Mouse (Mus musculus): Measurements from ENCODE around the gene Kcnk18. TPM values are rescaled to one million over a fixed set of nuclear protein-coding genes. Genes with fewer than 3 reads are reported as not detected.

Gene Kcnk18
- polyA plus RNA-seq, 1 experiment from 2014 or later: not detected

DNA sequence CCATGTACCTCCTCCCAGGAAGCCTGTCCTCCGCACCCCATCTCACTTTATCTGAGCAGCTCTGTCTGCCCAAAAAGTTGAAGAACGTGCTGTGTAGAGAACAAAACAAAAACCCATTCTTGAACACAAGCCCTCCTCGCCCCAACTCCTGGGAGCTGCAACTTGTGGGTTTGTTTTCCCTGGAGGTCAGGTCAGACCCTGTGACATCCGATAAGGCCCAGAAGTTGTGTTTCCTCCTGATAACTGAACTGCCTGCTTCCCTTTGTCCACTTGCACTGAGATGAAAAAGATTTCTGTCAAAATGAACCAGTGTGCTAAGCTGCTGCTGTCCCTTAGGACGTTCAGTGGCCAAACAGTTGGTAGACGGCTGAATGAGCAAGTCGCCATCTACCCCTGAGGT, 42.6 kb downstream of the Kcnk18 start:
- Histone ChIP-seq H3K4me1 (peaks cover 45% of the 10 kb centered on the region), H3K27ac (0 out of 2 replicates have a peak overlapping the region, but pooled peaks have one; percentile 8), H3K4me3 (peak overlapping the region; percentile 51), H3K27me3 (peaks cover 31% of the 10 kb centered on the region), H3K4me2 (peak overlapping the region; percentile 77), H3K9ac (peak overlapping the region; percentile 74), H3K9me3 (replicated peaks) (peaks cover 7% of the 10 kb centered on the region; the same call in 1 of the 2 replicates), H3K36me3 (ENCODE audit: poor library complexity, severe bottlenecking) (no peaks in the 10 kb centered on the region)
- 55% methylated on average over 7 of the region's 7 CpGs for WGBS
- ATAC-seq: no peak

DNA sequence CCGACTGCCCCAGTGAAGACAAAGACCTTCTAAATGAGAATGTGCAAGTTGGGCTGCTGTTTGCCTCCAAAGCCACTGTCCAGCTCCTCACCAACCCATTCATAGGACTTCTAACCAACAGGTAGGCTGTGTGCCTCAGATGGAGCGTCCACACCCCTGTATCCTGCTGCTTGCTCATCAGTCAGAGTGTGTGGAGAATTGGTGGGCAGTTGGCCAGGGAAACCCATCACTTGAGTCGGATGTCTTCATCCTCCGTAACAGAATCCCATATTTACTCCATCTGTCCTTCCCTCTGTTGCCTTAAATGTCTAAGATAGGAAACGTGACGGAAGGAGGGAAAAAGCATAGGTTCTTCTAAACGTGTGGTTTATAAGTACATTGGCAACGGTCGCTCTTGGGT, 44.2 kb downstream of the Kcnk18 start:
- Histone ChIP-seq H3K9me3 (replicated peaks) (no peaks in the 10 kb centered on the region), H3K27me3 (peaks cover 31% of the 10 kb centered on the region), H3K4me2 (peak overlapping the region; percentile 77; the same call in 1 of the 2 replicates), H3K4me1 (peaks cover 60% of the 10 kb centered on the region), H3K27ac (no peak overlapping the region), H3K9ac (no peak overlapping the region), H3K4me3 (no peak overlapping the region), H3K36me3 (ENCODE audit: poor library complexity, severe bottlenecking) (no peaks in the 10 kb centered on the region)
- 88% methylated on average over 9 of the region's 9 CpGs for WGBS
- no peak for ATAC-seq

DNA sequence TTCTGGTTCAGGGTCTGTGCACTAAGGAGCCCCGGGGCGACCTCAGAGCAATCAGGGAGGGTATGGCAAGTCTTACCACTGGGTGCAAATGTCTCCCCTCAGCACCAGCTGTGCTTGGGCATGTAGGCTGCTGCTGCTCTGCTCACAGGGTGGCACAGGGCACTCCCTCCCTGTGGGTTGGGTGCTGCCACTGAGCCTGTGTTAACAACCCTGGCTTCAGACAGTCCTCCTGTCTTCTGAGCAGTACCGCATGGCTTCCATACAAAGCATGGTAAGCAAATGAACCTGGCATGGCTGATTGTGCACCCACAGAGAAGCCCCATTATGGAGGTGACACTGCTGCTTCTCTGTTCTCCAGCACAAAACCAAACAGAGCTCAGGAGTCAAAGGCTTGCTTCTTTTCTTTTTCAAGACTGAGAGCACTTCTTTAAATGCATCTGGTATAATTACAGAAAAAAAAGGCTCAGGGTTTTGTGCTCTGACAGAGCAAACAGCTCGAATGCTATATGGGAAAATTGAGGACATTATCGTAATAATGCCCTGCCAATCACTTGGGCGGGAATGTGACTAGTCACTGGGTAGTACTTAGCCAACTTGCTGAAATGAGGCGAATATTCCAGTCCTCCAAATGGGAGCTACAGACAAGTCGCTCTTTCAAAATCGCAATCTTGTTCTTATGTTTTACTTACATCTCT, 46.0 kb downstream of the Kcnk18 start:
- peak overlapping the region; percentile 88 for H3K27ac ChIP-seq
- H3K9ac ChIP-seq: peak overlapping the region; percentile 19; the same call in 1 of the 2 replicates
- peaks cover 23% of the 10 kb centered on the region; the same call in 1 of the 2 replicates for H3K27me3 ChIP-seq

DNA sequence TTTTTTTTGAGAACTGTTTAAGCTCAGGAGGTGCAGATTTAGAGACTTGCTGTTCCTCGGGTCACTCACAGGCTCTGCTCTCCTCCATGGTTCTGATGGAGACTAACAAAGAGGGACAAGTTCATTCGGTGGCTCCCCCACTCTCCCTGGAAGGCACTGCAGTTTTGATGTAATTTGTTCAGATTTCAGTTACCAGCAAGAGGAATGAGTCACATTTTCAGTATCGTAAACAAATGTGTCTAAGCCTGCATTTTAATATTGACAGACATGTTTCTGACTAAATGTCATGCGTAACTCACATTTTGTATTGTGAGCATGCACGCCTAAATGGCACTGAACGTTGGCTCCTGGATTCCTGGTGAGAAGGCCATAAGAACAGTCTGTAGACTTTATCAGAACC, 46.9 kb downstream of the Kcnk18 start:
- Histone ChIP-seq H3K4me2 (peak overlapping the region; percentile 20; the same call in 1 of the 2 replicates), H3K27me3 (peaks cover 19% of the 10 kb centered on the region; the same call in 1 of the 2 replicates), H3K4me3 (no peak overlapping the region), H3K36me3 (ENCODE audit: poor library complexity, severe bottlenecking) (no peaks in the 10 kb centered on the region), H3K27ac (peak overlapping the region; percentile 88), H3K9ac (no peak overlapping the region; the same call in 1 of the 2 replicates), H3K4me1 (peaks cover 53% of the 10 kb centered on the region), H3K9me3 (replicated peaks) (no peaks in the 10 kb centered on the region)
- ATAC-seq: no peak
- 50% methylated on average over 6 of the region's 6 CpGs for WGBS

More for the DNA sequence above, 46.0 kb downstream of the Kcnk18 start:
- H3K4me3 ChIP-seq: no peak overlapping the region
- ATAC-seq: peak; percentile 71
- WGBS: 43% methylated on average over 9 of the region's 9 CpGs
- peaks cover 60% of the 10 kb centered on the region for H3K4me1 ChIP-seq
- H3K4me2 ChIP-seq: peak overlapping the region; percentile 77
- no peaks in the 10 kb centered on the region for H3K36me3 ChIP-seq (ENCODE audit: poor library complexity, severe bottlenecking)
- H3K9me3 ChIP-seq (replicated peaks): no peaks in the 10 kb centered on the region

GRCm38 (mm10) chr19:59267417-59267963, 48.5 kb downstream of the Kcnk18 start:
- Histone ChIP-seq H3K27me3 (peaks cover 7% of the 10 kb centered on the region; the same call in 1 of the 2 replicates), H3K4me1 (peaks cover 45% of the 10 kb centered on the region), H3K4me2 (peak overlapping the region; percentile 31), H3K9me3 (replicated peaks) (no peaks in the 10 kb centered on the region), H3K36me3 (ENCODE audit: poor library complexity, severe bottlenecking) (no peaks in the 10 kb centered on the region), H3K27ac (peak overlapping the region; percentile 88), H3K4me3 (no peak overlapping the region), H3K9ac (peak overlapping the region; percentile 35; the same call in 1 of the 2 replicates)
- 16% methylated on average over 5 of the region's 5 CpGs for WGBS
- ATAC-seq: peak; percentile 28; the same call in 1 of the 2 replicates

- 92% methylated on average over 7 of the region's 7 CpGs for WGBS
- H3K4me3 ChIP-seq: no peak overlapping the region
- 0 out of 2 replicates have a peak overlapping the region, but pooled peaks have one; percentile 1 for H3K9ac ChIP-seq
- H3K27ac ChIP-seq: no peak overlapping the region
- no peak overlapping the region for H3K4me2 ChIP-seq
- no peaks in the 10 kb centered on the region for H3K9me3 ChIP-seq (replicated peaks)
- H3K36me3 ChIP-seq (ENCODE audit: poor library complexity, severe bottlenecking): no peaks in the 10 kb centered on the region; the same call in 1 of the 2 replicates
- H3K27me3 ChIP-seq: no peaks in the 10 kb centered on the region
- no peaks in the 10 kb centered on the region; the same call in 1 of the 2 replicates for H3K4me1 ChIP-seq
- no peak for ATAC-seq
Measured at GRCm38 (mm10) chr19:59273190-59273589, 54.2 kb downstream of the Kcnk18 start.

GRCm38 (mm10) chr19:59276354-59276753, 57.3 kb downstream of the Kcnk18 start:
- no peaks in the 10 kb centered on the region for H3K9me3 ChIP-seq (replicated peaks)
- no peak overlapping the region for H3K9ac ChIP-seq
- 84% methylated on average over 7 of the region's 7 CpGs for WGBS
- H3K4me2 ChIP-seq: no peak overlapping the region
- no peaks in the 10 kb centered on the region for H3K27me3 ChIP-seq
- H3K36me3 ChIP-seq (ENCODE audit: poor library complexity, severe bottlenecking): peaks cover 9% of the 10 kb centered on the region
- H3K4me1 ChIP-seq: no peaks in the 10 kb centered on the region
- no peak overlapping the region for H3K4me3 ChIP-seq
- no peak for ATAC-seq
- H3K27ac ChIP-seq: no peak overlapping the region

- no peaks in the 10 kb centered on the region for H3K27me3 ChIP-seq
- H3K9me3 ChIP-seq (replicated peaks): no peaks in the 10 kb centered on the region
- H3K27ac ChIP-seq: no peak overlapping the region
- no peak overlapping the region for H3K4me3 ChIP-seq
- H3K4me2 ChIP-seq: no peak overlapping the region
- no peak for ATAC-seq
- H3K9ac ChIP-seq: no peak overlapping the region
- no peaks in the 10 kb centered on the region for H3K4me1 ChIP-seq
- peaks cover 14% of the 10 kb centered on the region for H3K36me3 ChIP-seq (ENCODE audit: poor library complexity, severe bottlenecking)
Measured at GRCm38 (mm10) chr19:59280841-59281240, 61.8 kb downstream of the Kcnk18 start.

- no peak overlapping the region for H3K4me2 ChIP-seq
- peaks cover 14% of the 10 kb centered on the region for H3K36me3 ChIP-seq (ENCODE audit: poor library complexity, severe bottlenecking)
- no peak overlapping the region for H3K4me3 ChIP-seq
- ATAC-seq: no peak
- H3K4me1 ChIP-seq: no peaks in the 10 kb centered on the region
- H3K9me3 ChIP-seq (replicated peaks): no peaks in the 10 kb centered on the region
- no peak overlapping the region for H3K27ac ChIP-seq
- 90% methylated on average over 3 of the region's 3 CpGs for WGBS
- H3K27me3 ChIP-seq: no peaks in the 10 kb centered on the region
- no peak overlapping the region for H3K9ac ChIP-seq
Measured at GRCm38 (mm10) chr19:59282001-59282400, 63.0 kb downstream of the Kcnk18 start.

Other genes starting within 250 kb of the Kcnk18 start
- gene Shtn1, start 143.1 kb upstream of the Kcnk18 start, polyA plus RNA-seq (2015; fragmentation: Nextera tagmentation; extraction: Ambion mirVana): 24.0 and 25.3 TPM in 2 replicates
- gene Vax1, start 49.2 kb upstream of the Kcnk18 start, polyA plus RNA-seq (2015; fragmentation: Nextera tagmentation; extraction: Ambion mirVana): 0.90 and 1.0 TPM in 2 replicates
- 26.1 and 28.6 TPM in 2 replicates for gene Slc18a2, start 41.7 kb downstream of the Kcnk18 start, polyA plus RNA-seq (2015; fragmentation: Nextera tagmentation; extraction: Ambion mirVana)
- 5.0 and 7.9 TPM in 2 replicates for gene Rps12-ps3, start 103.1 kb downstream of the Kcnk18 start, polyA plus RNA-seq (2015; fragmentation: Nextera tagmentation; extraction: Ambion mirVana)
- 8.4 and 9.4 TPM in 2 replicates for gene Pdzd8, start 126.6 kb downstream of the Kcnk18 start, polyA plus RNA-seq (2015; fragmentation: Nextera tagmentation; extraction: Ambion mirVana)
- gene Emx2, start 239.2 kb downstream of the Kcnk18 start, polyA plus RNA-seq (2015; fragmentation: Nextera tagmentation; extraction: Ambion mirVana): 29.8 and 37.3 TPM in 2 replicates